Mouse (Mus musculus) liver, embryonic 14.5 days (tissue): ENCODE results near the gene Rad54l2.

Source experiments
- CTCF ChIP-seq: IDR thresholded peaks from 2 replicates; pipeline ENCODE4 v1.5.1; 2016; ENCODE audit warnings: antibody characterized with exemption, low read depth, control low read depth
- EP300 ChIP-seq: IDR thresholded peaks from 2 replicates; pipeline ENCODE4 v1.6.1; 2016; ENCODE audit warnings: antibody characterized with exemption, low read depth

GRCm38 (mm10) chr9:106678242-106678641 is 110.8 kb downstream of the Rad54l2 start:
- TF ChIP-seq EP300 = no peak
- TF ChIP-seq CTCF = no peak
